Mouse (Mus musculus): ENCODE measurements around the gene Galr3. TPM values are rescaled to one million over a fixed set of nuclear protein-coding genes. Genes with fewer than 3 reads are reported as not detected.
"Not testable (repeated sequence)": the region's sequence is repeated elsewhere in the genome, so short reads cannot be mapped to it uniquely, and the experiment has no call there.

Galr3 gene
- polyA plus RNA-seq, 2 experiments, result 0.30 TPM; not detected in 1

GRCm38 (mm10) chr15:79003079-79003478 lies 38.6 kb upstream of the Galr3 start:
- no peak for DNase-seq (ENCODE audit: low read depth in 3 of 3, low spot score in 3 of 3)
- peaks cover 6% of the 10 kb centered on the region; the same call in 1 of the 2 replicates for H3K36me3 ChIP-seq (replicated peaks; ENCODE audit: control insufficient read depth, insufficient read depth, low read depth)

DNA sequence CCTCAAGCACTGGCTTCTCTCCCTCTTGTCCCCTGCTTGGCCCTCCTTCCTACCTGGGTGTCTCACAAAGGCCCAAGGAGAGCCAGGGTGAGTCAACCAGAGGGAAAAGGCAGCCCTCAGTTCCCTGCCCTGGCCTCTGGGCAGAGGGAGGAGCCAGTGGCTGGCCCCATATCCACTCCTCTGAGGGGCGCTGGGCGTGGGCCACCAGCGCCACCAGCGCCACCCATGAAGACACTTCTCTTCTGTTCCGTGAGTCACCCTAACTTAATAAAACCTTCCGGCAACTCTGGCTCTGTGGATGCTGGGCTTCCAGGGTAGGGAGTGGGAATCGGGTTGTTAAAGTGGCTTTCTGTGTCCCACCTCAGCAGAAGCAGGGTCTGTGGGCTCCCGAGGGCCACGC lies 36.1 kb upstream of the Galr3 start:
- H3K9me3 ChIP-seq (ENCODE audit: control insufficient read depth, low read length), result no peaks in the 10 kb centered on the region
- WGBS (ENCODE audit: insufficient replicate concordance), result 72% methylated on average over 9 of the region's 9 CpGs
- H3K27ac ChIP-seq, result no peak overlapping the region
- H3K9ac ChIP-seq (replicated peaks), result no peak overlapping the region
- DNase-seq (ENCODE audit: low read depth in 3 of 3, low spot score in 3 of 3) (no peak), ATAC-seq (ENCODE audit: insufficient read depth) (no peak)
- peaks cover 6% of the 10 kb centered on the region; the same call in 1 of the 2 replicates for H3K36me3 ChIP-seq (replicated peaks; ENCODE audit: control insufficient read depth, insufficient read depth, low read depth)
- TF ChIP-seq EP300 (IDR thresholded peaks at IDR 0.05; ENCODE audit: low read depth) (no peak), CTCF (IDR thresholded peaks at IDR 0.05; ENCODE audit: low read depth) (no peak)
- H3K4me1 ChIP-seq (replicated peaks; ENCODE audit: control insufficient read depth in 2 of 2, insufficient read depth in 2 of 2, low read length in 1 of 2), result no peaks in the 10 kb centered on the region
- no peaks in the 10 kb centered on the region for H3K27me3 ChIP-seq (ENCODE audit: control insufficient read depth, insufficient read depth, low read length)
- H3K4me3 ChIP-seq (ENCODE audit: insufficient read depth in 1 of 2, low read depth in 2 of 2, low read length in 2 of 2), result no peak overlapping the region
- no peak overlapping the region for H3K4me2 ChIP-seq (ENCODE audit: low read depth)

More at GRCm38 (mm10) chr15:79003079-79003478, 38.6 kb upstream of the Galr3 start:
- no peaks in the 10 kb centered on the region for H3K9me3 ChIP-seq (ENCODE audit: control insufficient read depth, low read length)
- H3K27me3 ChIP-seq (ENCODE audit: control insufficient read depth, insufficient read depth, low read length), result no peaks in the 10 kb centered on the region
- TF ChIP-seq CTCF (IDR thresholded peaks at IDR 0.05; ENCODE audit: low read depth), result no peak
- no peak for TF ChIP-seq EP300 (IDR thresholded peaks at IDR 0.05; ENCODE audit: low read depth)
- no peaks in the 10 kb centered on the region for H3K4me1 ChIP-seq (replicated peaks; ENCODE audit: control insufficient read depth in 2 of 2, insufficient read depth in 2 of 2, low read length in 1 of 2)
- no peak for ATAC-seq (ENCODE audit: insufficient read depth)
- no peak overlapping the region for H3K27ac ChIP-seq
- no peak overlapping the region for H3K4me3 ChIP-seq (ENCODE audit: insufficient read depth in 1 of 2, low read depth in 2 of 2, low read length in 2 of 2)
- no peak overlapping the region for H3K4me2 ChIP-seq (ENCODE audit: low read depth)
- H3K9ac ChIP-seq (replicated peaks), result no peak overlapping the region
- 72% methylated on average over 3 of the region's 3 CpGs for WGBS (ENCODE audit: insufficient replicate concordance)

GRCm38 (mm10) chr15:79006638-79007037 lies 35.0 kb upstream of the Galr3 start:
- H3K4me1 ChIP-seq (replicated peaks; ENCODE audit: control insufficient read depth in 2 of 2, insufficient read depth in 2 of 2, low read length in 1 of 2), result no peaks in the 10 kb centered on the region
- H3K27ac ChIP-seq, result no peak overlapping the region
- no peak overlapping the region for H3K9ac ChIP-seq (replicated peaks)
- no peaks in the 10 kb centered on the region for H3K27me3 ChIP-seq (ENCODE audit: control insufficient read depth, insufficient read depth, low read length)
- 62% methylated on average over 3 of the region's 3 CpGs for WGBS (ENCODE audit: insufficient replicate concordance)
- DNase-seq (ENCODE audit: low read depth in 3 of 3, low spot score in 3 of 3), result no peak
- no peak for TF ChIP-seq CTCF (IDR thresholded peaks at IDR 0.05; ENCODE audit: low read depth)
- no peak overlapping the region for H3K4me2 ChIP-seq (ENCODE audit: low read depth)
- peaks cover 6% of the 10 kb centered on the region; the same call in 1 of the 2 replicates for H3K36me3 ChIP-seq (replicated peaks; ENCODE audit: control insufficient read depth, insufficient read depth, low read depth)
- ATAC-seq (ENCODE audit: insufficient read depth), result no peak
- H3K9me3 ChIP-seq (ENCODE audit: control insufficient read depth, low read length), result no peaks in the 10 kb centered on the region
- H3K4me3 ChIP-seq (ENCODE audit: insufficient read depth in 1 of 2, low read depth in 2 of 2, low read length in 2 of 2), result no peak overlapping the region

DNA sequence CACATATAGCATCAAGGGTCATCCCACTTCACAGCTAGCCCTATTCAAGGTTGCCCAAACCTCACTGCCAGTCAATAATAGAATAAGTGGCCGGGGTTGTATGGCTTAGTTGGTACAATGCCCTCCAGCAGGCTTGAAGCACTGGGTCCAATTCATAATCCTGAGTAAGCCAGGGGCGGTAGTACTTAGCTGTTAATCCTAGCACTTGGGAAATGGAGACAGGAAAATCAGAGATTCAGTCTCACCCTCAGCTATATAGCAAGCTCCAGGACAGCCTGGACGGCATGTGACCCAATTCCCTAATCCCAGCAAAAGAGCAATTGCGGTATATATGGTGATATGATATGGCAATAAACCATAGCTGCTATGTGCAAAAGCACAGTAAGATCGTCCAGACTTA lies 34.6 kb upstream of the Galr3 start:
- TF ChIP-seq EP300 (IDR thresholded peaks at IDR 0.05; ENCODE audit: low read depth), result no peak
- Histone ChIP-seq H3K27ac (no peak overlapping the region), H3K4me1 (replicated peaks; ENCODE audit: control insufficient read depth in 2 of 2, insufficient read depth in 2 of 2, low read length in 1 of 2) (no peaks in the 10 kb centered on the region), H3K27me3 (ENCODE audit: control insufficient read depth, insufficient read depth, low read length) (no peaks in the 10 kb centered on the region), H3K4me3 (ENCODE audit: insufficient read depth in 1 of 2, low read depth in 2 of 2, low read length in 2 of 2) (no peak overlapping the region), H3K4me2 (ENCODE audit: low read depth) (no peak overlapping the region), H3K36me3 (replicated peaks; ENCODE audit: control insufficient read depth, insufficient read depth, low read depth) (peaks cover 4% of the 10 kb centered on the region; the same call in 1 of the 2 replicates), H3K9me3 (ENCODE audit: control insufficient read depth, low read length) (no peaks in the 10 kb centered on the region), H3K9ac (replicated peaks) (no peak overlapping the region)
- DNase-seq (ENCODE audit: low read depth in 3 of 3, low spot score in 3 of 3) (no peak), ATAC-seq (ENCODE audit: insufficient read depth) (no peak)
- 74% methylated on average over 5 of the region's 5 CpGs for WGBS (ENCODE audit: insufficient replicate concordance)

DNA sequence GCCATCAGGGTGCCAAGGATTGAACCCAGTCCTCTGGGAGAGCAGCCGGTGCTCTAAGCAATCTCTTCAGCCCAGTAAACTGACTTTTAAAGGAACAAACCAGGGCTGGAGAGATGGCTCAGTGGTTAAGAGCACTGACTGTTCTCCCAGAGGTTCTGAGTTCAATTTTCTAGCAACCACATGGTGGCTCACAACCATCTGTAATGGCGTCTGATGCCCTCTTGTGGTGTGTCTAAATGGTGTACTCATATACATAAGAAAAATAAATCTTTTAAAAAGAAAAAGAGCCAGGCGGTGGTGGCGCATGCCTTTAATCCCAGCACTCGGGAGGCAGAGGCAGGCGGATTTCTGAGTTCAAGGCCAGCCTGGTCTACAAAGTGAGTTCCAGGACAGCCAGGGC lies 33.8 kb upstream of the Galr3 start:
- not testable (repeated sequence) for H3K9me3 ChIP-seq (ENCODE audit: control insufficient read depth, low read length); H3K27me3 ChIP-seq (ENCODE audit: control insufficient read depth, insufficient read depth, low read length); H3K4me2 ChIP-seq (ENCODE audit: low read depth); ATAC-seq (ENCODE audit: insufficient read depth); H3K4me3 ChIP-seq (ENCODE audit: insufficient read depth in 1 of 2, low read depth in 2 of 2, low read length in 2 of 2); DNase-seq (ENCODE audit: low read depth in 3 of 3, low spot score in 3 of 3); H3K36me3 ChIP-seq (replicated peaks; ENCODE audit: control insufficient read depth, insufficient read depth, low read depth); H3K27ac ChIP-seq; H3K4me1 ChIP-seq (replicated peaks; ENCODE audit: control insufficient read depth in 2 of 2, insufficient read depth in 2 of 2, low read length in 1 of 2); H3K9ac ChIP-seq (replicated peaks)
- 69% methylated on average over 6 of the region's 6 CpGs for WGBS (ENCODE audit: insufficient replicate concordance)
